Mouse (Mus musculus) activated CD4-positive, CD25-positive, alpha-beta regulatory T cell, adult 4 months (primary cell): ENCODE data around the gene Lrrc66. TPM values are rescaled to one million over a fixed set of nuclear protein-coding genes. Genes with fewer than 3 reads are reported as not detected.
A peak's percentile ranks its signal among the peaks of the same experiment; 100 is the strongest.
"Not testable (repeated sequence)": the region's sequence is repeated elsewhere in the genome, so short reads cannot be mapped to it uniquely, and the experiment has no call there.

Experiments
- ATAC-seq: one replicate; pipeline ENCODE4 v1.8.0; 2017
- polyA plus RNA-seq, 2 experiments: library from polyadenylated mRNA; unstranded; fragments of 100-300 nt; shearing (Covaris generic); gene quantifications; one replicate each; pipeline ENCODE4 v1.2.1; 2017

Lrrc66 gene
- polyA plus RNA-seq, 2 experiments from 2014 or later, result 1.5 to 1.7 TPM

DNA sequence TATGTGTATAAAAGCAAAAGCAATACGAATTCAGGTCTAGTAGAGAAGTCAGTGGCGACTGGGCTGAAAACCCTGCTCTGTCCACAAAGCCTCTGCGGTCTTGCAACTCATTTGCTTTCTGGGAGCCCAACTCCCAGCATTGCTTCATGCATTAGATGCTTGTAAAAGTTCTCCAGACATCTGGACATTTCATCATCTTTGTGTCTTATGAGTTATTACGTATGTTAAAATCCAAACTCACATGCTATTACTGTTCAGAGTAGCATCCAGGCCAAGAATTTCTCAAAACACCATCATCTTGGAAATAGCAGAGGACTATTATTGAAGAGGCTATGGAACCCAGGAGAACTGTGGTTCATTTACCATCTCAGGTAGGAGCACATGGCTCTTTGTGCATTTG lies 21.3 kb downstream of the Lrrc66 start:
- no peak for ATAC-seq

DNA sequence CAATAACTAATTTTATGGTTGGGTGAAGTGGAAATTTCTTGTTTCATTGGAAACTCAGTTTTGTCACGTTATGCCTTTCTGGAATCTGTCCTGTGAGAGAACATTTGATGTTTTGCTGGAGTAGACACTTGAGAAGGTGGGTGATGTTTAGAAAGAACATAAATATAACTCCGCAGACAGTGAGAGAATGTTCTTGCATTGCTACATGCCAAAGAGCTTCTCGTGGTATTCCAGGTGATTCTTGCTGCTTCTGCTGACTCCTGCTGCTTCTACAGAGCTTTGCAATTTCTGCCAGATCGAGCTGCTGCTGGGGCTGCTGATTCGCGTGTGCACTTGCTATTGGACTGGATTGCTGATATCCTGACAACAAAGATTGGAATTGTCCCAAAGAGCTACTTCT lies 27.4 kb downstream of the Lrrc66 start:
- ATAC-seq, result no peak

DNA sequence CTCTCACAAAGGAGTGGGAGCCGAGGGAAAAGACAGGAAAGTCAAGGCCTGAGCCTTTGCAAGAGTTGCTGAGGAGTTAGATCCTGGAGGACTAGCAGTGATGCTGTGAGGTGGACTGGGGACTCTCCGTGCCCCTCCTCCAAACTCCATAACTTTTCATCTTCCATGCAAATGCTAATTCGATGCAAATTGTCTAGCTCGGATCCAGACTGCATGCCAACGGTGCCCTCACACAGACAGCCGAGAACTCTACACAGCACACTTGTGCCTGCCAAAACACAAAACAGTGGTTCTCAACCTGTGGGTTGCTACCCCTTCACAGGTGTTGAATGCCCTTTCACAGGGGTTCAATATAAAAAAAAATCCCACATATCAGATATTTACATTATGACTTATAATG lies 27.8 kb downstream of the Lrrc66 start:
- no peak for ATAC-seq

DNA sequence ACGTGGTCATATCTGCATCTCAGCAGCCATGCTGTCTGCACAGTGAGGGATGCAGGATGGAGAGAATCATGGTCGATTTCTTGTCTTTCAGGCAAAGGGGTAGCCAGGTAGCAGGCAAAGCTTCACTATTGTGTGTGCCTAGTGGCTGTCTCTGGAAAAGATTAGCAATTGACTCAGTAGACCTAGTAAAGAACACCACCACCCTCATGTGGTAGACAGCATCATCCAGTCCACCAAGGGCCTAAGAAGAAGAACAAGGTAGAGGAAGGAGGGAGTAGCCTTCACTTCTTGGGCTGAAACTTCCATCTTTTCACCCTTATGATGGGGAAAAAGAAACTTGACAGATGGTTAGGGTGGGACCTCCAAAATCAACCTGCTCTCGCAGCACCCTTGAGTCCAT lies 29.5 kb downstream of the Lrrc66 start:
- ATAC-seq, result no peak

DNA sequence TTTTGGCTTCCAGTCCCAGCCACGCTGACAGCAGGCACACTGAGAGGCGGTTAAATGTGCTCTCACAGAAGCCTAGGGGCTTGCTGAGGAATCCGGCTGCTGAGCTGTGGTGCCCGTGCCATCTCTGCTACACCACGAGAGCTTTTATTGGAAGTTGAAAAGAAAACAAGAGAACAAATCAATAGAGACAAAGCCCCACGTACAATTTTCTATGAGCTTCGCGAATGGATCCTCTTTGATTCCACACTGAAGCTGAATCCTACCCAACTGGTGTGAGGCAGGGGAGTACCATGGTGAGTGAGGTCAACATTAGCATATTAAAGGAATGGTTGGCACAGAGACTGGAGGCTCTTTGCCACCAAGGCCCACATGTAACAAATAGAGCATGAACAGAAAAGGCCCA lies 31.0 kb downstream of the Lrrc66 start:
- ATAC-seq, result no peak

DNA sequence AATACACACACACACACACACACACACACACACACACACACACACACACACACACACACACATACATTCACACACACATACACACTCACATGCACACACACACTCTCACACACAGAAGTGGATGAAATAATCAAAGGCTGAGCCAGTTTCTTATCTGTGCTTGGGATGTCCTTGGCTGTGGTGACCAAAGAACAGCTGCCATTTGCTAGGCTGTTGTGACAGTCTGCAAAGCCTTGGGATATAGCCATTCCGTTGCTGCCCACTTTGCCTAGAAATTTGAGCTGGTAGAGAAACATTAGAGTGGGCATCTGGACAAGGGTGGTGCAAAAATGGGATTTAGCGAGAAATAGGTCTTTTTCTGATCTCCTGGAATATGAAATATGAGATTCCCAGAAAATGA lies 32.3 kb downstream of the Lrrc66 start:
- ATAC-seq, result no peak

DNA sequence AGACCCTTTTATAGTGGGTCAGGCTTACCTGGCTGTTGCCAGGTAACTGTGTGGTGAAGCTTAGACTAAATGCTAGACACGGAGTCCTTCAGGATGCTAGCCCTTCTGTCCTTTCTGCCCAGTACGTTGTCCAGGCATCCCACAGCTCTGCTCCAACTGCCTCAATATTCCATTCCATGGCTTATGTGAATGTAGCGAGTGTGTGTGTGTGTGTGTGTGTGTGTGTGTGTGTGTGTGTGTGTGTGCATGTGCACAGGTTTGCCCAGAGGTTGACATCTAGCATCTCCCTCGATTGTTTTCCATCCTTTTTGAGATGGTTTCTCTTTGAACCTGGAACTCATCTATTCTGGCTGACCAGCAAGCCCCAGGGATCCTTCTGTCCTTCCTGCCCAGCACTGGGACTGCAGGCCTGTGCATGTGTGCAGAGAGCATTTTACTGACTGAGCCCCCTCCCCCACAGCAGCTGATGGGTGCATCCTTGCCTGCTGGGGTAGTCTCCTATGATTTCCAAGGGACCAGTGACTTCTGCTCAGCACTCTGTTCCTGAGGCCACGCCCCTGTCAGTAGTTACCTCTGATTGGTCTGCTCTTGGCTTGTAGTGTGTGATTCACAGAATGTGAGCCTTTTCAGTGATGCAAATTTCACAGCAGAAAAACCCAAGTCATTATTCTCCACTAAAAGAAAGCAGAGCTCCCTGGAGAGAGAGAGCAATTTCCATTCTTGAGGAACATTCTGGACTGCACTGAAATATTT lies 33.2 kb downstream of the Lrrc66 start:
- no peak for ATAC-seq

DNA sequence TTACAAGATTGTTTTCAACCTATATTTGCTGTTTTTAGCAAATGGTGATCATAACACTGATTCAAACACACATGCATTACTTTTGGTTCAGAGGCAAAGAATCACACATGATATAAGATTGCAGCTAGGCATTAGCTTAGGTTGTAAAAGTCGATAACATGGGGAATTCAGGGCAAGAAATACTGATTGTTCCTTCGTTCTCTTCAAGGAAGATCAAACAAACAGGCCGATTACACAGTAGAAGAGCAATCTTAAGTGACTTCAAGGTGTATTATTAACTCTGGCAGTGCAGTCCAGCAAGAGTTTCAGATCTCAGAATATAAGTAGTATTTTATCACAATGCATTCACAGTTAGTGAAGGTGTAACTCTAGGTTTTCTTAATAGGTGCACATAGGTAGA lies 45.2 kb downstream of the Lrrc66 start:
- ATAC-seq, result no peak

DNA sequence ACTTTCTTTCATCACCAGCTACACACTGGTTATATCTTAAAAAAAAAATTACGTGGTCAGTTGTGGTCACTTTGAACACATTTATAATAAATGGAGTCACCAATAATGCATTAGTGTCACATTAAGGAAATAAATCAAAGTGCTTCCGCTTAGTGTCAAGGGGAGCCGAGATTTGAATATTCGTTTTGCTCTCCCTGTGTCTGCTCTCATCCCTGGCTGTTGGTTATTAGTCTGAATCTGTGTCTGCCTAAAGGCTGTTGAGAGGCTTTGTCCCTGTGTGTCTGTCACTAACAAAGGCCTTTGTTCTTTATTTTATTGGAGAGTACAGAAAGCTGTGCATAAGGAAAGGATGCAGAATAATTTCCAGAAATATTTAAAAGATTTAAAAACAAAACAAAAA lies 45.7 kb downstream of the Lrrc66 start:
- no peak for ATAC-seq

DNA sequence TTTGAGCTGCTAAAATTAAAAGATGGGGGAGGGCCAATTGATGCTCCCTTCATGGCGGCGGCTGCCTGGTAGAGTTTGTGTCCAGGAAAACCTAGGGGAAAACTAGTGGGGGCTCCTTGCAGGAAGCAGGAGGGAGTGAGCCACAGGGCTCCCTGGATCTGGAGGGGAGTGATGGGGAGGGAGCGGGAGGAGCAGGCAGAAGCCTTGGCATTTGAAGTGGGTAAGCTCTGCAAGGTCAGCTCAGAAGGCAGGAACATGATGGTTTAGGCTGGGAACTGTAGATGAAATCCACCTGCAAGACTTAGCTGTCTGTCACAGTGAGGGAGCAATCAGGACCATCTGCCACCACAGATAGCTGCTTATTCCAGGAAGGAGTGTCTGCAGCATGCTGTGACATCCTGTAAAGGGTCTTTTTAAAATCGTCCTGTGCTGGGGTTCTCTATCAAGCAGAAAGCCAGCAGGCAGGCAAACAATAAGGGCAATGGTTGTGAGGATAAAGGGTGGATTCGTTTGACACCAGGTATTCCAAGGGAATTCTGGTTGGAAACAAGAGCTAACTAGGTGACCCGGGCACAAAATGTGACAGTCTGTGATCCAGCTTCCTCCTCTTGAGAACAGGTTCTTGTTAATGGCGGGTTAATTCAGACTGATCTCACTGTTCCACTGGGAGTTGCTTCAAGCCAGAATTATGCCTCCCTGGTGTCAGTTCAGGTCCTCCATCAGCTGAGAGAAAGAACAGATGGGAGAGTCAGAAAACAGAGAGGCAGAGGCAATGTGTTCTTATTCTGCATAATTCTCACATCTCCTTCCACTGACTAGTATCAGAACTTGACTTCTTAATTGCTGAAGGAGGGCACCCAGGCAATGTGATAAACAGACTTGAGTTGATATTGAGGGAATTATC lies 46.9 kb downstream of the Lrrc66 start:
- no peak for ATAC-seq

DNA sequence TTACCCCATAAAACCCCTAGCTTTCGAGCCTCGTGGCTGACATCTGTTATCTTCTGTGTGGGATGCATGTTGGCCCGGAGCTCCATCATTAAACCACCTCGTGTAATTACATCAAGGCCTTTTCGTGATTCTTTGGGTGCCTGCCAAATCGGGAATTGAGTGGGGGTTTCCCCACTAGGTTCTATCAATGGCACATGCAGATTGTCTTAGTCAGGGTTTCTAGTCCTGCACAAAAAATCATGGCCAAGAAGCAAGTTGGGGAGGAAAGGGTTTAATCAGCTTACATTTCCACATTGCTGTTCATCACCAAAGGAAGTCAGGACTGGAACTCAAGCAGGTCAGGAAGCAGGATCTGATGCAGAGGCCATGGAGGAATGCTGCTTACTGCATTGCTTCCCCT lies 48.3 kb downstream of the Lrrc66 start:
- ATAC-seq, result not testable (repeated sequence)

DNA sequence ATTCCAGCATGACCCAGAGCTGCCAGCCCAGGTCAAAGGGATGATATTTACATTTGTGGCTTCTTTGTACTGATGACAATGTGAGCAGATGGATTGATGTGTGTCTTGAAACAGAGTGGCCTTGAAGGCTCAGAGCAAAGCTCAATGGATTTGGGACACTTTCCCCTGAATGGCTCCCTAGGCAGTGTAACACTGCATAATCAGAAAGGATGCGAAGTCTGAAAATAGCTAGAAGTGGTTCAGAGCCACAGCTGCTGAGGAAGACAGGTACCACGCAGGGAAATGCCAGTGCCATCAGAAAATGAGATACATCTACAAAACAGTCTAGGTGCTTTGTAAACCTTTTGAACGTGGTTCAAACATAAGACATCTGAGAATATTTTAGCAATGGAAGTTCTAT lies 54.2 kb downstream of the Lrrc66 start:
- no peak for ATAC-seq

DNA sequence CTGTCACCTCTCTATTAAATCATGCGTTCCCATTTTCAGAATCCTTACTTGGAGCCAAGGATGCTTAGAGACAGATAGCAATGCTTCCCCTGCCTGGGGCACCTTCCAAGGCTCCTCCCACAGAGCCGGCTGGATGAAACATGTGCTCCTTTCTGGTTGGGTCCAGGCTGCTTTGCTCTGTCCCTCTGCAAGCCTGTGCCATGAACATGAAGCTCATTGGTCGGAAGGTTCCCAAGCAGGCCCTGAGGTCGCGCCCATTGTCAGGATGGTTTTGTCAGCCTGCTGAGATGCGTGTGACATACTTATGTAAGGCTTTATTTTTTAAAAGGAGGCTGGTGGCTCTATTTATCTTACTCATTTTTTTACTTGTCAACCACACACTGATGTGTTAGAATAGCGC lies 55.6 kb downstream of the Lrrc66 start:
- ATAC-seq, result no peak

DNA sequence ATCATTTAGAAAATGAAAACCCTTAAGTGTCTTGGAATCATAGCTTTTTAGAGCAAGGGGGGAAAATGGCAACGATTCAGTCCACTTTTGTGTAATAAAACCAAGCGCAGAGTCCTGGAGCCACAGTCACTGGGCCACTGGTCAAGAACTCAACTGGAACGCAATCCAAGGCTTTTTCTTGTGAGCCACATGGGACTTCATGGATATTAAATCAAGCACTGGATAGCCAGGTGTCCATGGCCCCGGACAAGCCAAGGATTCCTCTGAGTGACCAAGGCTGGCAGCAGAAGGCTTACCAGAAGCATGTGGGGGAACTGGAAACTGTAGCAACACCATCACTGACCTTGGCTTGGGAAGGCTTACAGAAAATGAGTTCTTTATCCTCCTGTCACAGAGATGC lies 57.7 kb downstream of the Lrrc66 start:
- ATAC-seq, result no peak

DNA sequence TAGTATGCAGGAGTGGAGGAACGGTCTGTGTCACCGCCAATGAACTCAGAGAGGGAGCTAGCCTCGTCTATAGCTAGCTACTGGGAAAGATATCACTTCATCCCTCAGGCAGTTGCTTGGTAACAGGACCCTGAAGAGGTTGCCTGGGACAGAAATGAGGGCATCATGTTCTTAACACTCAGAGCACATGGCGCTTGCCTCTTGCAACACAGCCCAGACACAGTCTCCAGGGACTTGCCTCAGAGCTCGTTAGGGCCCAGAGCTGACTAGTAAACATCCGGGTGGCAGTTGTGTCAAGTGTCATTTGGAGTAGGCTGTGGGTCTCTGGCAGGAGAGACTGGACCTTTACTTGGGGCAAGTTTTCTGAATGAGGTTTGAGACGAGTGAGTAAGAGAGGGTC lies 58.5 kb downstream of the Lrrc66 start:
- ATAC-seq, result no peak

DNA sequence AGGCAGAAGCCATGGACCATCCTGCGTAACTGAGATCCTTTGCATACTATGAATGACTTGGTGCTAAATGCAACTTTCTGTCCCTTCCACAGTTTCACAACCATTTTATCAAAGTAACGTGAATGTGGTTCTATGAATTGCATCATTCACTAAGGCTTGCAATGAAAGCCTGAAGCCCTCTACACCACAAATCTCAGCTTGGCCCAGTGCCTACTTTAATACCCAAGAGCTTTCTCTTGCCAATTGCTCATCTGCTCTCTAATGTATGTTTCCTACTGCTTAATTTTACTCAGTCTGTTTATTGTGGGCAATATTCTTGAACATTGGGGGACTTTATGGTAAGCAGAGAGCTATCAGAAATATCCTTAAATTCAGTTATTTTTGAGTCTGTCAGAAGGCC lies 59.5 kb downstream of the Lrrc66 start:
- no peak for ATAC-seq

DNA sequence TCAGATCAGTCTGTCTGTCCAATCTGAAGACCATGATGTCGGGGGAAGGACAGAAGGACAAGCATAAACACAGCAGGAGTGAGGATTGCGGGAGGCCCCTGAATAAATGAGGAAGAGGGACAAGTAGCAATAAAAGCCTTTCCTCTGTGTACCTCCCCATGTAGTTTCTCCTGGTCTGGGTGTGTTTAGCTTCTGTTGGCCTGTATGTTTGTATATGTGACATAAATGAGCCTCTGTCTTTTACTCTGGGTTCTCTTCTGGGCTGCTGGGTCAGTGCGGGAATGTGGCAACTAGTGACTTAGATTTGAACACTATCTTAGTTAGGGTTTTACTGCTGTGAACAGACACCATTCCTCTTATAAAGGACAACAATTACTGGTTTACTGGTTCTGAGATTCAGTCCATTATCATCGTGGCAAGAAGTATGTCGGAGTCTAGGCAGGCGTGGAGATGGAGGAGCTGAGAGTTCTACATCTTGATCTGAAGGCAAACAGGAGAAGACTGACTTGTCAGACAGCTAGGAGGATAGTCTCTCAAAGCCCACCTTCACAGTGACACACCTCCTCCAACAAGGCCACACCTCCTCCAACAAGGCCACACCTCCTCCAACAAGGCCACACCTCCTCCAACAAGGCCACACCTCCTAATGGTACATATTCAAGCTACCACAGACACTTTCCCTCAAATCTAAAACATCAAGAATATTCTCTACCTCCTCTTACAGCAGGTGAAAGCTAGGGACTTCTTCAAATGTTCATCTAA lies 60.8 kb downstream of the Lrrc66 start:
- ATAC-seq, result no peak

DNA sequence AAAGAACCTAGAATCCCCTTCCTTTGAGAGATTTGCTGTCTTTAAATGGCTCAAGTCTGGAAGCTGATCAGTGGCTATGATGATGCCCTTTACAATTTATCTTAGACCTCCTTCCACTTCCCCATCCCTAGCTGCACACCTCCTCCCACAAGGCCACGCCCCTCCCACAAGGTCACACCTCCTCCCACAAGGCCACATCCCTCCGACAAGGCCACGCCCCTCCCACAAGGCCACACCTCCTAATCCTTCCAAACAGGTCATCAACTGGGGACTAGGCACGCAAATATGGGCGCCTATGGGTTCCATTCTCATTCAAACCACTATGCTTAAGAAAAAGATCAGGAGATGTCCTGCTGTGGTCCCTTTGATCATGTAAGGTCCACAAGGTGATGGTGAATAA lies 63.1 kb downstream of the Lrrc66 start:
- no peak for ATAC-seq

DNA sequence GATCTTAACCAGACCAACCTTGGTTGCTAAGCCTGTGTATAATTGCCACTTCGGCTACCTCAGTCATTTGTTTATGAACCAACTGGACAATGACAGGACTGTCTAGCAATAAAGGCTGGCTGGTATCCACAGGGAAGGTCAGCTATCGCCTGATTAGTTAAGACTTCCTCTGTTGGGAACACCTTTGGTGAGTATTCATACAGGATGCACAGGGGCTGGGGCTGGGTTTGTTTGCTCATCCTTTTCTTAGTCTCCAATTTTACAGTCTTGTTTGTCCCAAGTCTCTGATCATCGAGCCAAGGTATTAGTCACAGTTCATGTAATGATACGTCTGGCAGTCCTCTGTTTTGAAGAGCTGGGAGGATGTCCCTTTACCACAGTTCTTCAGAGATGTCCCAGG lies 65.4 kb downstream of the Lrrc66 start:
- no peak for ATAC-seq

DNA sequence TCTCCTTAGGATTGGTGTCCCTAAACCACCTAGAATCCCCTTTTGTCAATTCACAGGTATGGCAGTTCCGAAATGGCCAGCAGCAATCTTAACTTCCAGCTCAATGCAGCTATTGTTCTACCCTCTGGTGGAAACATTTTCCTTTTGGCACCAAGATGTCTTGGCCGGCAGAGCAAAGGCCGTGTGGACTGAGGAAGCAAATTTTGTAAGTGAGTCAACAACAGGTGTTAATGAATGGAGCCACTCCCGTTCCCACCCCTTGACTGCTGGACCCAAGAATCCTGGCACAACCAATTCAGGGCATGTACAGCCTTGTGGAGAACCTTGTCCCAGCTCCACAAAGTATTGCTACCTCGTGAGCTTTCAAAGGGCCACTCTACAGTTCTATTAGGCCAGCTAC lies 66.2 kb downstream of the Lrrc66 start:
- ATAC-seq, result no peak

DNA sequence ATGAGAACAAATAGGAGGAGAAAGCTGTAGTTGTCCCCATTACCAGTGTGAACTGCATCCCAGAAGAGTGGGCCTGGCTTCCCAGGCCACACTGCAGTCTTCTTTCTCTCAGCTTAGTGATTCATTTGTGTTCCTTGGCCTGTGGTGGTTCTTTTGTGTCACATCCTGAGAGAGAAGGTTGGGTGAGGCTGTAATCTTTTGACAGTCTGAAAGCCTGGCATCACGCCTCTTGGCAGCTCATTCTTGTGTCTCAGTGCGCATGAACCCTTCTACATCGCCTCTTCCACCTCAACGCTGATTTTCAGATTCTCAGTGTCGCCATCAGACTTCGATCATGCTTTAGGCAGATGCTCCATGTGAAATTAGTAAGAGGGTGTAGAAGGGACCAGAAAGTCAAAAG lies 68.3 kb downstream of the Lrrc66 start:
- ATAC-seq, result no peak

DNA sequence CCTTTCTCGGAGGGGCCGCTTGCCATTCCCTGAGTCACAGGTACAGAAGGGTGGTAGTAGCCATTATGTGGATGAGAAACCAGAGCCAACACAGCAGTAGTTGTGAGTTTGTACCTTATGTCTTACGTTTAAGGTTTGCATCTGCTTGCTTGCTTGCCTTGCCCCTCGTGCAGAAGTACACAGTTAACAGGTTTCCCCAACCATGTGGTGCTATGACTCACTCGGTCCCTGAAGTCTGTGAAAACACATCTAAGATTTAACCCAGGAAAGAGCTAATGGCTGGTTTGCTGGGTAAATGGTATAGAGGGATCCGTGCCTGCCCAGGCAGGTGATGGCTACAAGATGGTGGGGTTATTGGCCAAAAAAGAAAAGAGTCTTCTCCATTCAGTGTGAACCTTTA lies 73.6 kb downstream of the Lrrc66 start:
- ATAC-seq, result no peak

DNA sequence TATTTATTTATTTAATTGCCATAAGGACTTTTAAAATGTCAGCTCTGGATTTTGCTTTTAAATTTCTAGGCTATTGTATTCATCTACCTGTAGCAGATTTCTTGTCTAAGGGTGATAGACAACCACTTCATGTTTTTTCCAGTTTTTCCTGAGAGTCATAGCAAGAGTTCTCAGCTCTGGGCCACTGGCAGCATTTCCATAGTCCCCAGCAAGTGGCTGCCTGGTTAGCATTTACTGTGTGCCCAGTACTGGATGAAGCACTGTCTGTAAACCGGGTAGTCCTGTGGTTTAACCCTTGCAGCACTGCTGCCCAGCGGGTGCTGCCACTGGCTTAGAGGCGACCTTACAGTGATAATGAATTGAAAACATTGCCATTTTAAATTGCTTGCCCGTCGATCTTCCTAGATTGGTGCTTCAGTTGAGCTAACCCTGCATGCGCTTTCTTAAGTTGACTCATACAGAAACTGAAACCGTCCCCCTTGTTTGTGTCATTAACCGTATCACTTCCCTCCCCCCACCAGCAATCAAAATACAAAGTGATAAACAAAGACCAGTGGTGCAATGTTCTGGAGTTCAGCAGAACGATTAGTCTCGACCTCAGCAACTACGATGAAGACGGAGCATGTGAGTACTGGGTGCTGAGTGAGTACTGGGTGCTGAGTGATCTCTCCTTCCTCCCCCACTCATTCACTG lies 75.4 kb downstream of the Lrrc66 start:
- peak; percentile 95 for ATAC-seq
